Mouse (Mus musculus): ENCODE data around the gene Gabrb2.

The Gabrb2 gene

DNA sequence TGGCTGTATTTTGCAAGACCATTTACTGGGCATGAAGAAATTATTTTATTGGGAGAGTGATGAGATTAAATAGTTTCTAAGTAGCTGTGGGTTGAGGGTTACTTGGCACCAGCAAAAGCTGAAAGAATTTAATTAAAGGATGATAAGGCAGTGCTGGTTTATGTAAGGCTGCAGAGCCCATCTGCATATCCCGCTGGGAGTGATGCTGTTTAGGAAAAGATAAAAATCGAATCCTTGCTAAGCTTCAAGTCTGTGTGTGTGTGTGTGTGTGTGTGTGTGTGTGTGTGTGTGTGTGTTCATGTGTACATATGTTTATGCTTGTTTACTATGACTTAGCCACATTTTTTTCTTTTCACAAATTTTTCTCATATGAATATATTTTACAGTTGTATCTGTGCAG lies 113.0 kb downstream of the Gabrb2 start:
- DNase-seq (ENCODE audit: inconsistent ontology term), result no peak

DNA sequence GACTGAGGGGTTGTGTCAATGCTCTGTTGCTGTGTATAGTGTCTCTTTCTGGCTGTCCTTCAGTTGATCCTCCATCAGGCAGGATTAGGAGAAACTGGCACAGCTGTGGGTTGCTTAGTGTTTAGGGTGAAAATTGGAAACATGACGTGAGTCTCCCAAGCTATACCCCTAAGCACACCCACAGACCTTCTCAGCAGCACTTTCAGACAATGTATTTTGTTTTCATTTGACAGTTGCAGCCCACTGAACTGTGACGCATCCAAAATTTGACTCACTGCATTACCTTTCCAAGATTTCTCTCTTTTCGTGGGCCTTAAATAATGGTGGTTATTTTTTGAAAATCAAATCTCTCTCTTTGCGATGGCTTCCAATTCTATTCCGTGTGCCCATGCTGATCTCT lies 115.7 kb downstream of the Gabrb2 start:
- no peak for DNase-seq (ENCODE audit: inconsistent ontology term)

DNA sequence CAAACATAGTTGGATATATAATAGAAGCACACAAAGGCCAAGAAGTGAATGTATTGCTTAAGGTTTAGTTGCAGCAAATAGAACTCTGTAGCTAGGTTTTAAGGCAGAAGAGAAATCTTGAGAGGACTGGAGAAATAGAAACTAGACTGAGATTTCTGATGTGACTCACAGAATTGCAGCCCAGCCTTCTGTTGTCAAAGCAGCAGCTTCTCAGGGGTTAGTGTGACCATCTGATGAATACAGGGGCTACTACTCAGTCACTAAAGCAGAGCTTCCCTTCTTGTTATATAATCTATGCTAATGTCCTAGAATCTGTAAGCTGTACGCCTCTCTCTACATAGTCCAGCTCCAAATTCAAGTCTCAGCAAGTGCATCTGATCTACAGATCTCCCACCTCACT lies 116.3 kb downstream of the Gabrb2 start:
- no peak for DNase-seq (ENCODE audit: inconsistent ontology term)

DNA sequence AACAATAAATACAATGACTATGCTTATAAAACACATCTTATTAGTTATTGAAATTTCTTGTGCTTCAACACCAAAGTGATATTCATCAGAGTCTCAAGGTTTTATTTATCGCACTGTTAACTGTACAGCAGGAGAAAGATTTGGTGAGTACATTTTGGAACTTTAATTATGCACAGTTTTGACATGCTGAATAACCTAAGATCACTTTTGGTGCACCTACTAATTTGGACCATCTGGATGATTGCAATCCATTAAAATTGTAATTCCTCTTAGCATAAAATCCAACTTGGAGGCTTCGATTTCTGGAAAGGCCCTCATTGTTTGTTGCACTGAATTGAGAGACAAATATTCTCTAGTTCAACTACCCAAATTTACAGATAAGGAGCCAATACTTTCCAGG lies 123.3 kb downstream of the Gabrb2 start:
- no peak for DNase-seq (ENCODE audit: inconsistent ontology term)

DNA sequence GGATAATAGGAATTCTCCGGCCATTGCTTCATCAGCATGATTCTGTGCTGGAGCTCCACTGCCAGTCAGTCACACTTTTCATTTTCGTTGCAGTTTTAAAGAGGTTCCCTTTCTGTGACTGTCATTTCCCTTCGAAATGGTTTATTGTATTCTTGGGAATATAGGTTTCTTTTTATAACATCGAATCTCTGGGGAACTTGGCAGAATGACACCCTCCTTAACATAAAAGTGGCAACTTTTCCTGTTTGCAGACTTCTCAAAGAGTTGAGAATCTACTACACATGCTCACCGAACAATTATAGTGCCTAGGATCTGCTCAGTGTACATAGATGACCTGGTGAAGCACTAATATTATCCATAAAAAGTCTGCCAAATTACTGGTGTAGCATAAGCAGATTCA lies 146.5 kb downstream of the Gabrb2 start:
- no peak for DNase-seq (ENCODE audit: inconsistent ontology term)

DNA sequence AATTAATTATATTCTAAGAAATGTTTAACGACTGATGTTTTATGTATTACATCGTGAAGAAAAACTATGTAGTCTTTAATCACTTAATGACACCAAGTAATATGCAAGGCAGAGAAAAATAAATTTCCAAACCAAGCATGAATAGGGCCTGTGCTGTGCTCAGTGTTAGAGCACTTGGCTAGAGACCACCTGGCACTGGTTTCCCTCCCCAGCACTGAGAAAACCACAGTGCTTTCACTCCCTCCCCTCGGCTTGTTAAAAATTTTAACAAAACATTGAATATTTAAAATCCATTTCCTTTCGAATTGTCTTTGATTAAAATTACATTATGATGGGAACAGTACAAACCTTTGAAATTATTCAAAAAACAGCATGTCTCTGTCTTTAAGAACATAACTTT lies 151.9 kb downstream of the Gabrb2 start:
- no peak for DNase-seq (ENCODE audit: inconsistent ontology term)

DNA sequence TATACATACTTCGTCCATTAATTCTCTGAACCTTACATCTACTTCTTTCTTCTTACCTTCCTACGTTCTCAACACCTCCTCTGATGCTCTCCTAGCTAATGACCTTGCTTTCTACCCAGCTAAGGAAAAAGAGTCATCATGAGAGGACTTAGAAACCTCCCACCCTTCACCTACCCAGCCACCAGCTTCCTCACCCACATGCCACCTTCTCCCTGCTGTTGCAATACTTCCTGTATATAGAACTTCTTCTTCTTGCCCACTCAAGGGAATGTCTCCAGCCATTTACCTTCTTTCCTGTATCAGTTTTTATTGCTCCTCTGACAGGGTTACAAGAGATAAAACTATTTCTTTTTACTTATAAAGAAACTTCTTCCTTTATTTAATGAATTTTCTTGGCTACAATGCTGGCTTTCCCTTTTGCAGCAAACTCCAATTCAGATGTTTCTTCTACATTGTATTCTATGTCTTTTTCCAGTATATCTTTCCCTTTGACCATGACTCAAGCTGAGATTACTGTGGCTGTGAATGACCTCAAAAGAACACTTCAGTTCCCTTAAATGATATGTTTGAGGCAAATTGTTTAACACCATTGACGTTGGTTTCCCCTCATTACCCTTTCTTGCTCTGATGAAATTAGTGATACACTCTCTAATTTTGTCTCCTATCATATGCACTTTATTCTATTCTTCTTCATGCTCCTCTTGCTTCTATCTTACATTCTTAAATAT lies 155.8 kb downstream of the Gabrb2 start:
- no peak for DNase-seq (ENCODE audit: inconsistent ontology term)

DNA sequence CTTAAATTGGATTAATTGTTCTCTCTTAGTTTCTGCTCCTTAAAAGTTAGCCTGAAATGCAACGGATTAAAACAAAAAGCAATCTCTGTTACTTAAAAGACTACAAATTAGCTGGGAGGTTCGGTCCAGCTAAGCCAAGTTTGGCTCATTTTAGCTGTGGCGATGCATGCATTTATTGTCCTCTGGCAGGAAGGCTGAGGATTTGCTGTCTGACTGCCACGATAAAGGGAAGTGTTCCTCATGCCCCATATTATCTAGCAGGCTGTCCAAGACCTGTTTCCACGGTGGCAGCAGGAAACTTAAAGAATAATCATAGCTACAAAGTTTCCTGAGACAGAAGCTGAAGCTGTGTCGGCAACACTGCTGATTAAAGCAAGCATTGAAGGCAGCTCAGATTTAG lies 160.2 kb downstream of the Gabrb2 start:
- no peak for DNase-seq (ENCODE audit: inconsistent ontology term)

DNA sequence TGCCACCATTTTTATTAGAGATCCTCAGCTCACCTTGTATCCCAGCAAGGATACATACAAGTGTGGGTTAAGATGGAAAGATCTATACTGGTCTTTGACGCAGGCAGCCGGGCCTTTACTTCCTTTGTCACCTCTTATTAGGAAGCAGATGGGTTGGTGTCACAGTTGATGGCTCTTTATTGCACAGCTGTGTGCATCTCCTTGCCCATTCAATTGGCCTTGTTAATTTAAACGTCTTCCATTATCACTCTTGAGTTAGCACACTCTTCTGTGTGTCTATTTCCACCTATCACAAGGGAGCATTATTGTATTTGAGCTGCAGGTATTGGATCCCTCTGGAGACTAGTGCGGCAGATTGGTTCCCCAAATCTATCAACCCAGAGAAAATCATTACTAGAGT lies 161.6 kb downstream of the Gabrb2 start:
- no peak for DNase-seq (ENCODE audit: inconsistent ontology term)

DNA sequence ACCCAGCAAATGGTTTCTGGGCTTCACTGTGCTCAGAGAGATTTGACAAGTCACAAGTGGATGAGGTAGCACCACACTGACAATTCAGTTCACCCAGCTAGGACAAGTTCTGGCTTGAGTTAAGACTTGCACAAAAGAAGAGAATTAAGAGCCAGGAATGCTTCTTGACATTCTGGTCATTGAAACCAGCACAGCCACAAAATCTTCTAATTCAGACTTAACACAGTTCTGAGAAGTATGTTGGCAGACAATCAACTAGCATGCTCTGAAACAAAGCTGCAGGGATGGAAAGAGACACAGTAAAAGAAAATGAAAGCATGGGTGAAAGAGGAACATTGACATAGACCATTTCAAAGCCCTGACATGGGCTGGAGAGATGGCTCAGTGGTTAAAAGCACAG lies 162.2 kb downstream of the Gabrb2 start:
- peak; percentile 76 for DNase-seq (ENCODE audit: inconsistent ontology term)

DNA sequence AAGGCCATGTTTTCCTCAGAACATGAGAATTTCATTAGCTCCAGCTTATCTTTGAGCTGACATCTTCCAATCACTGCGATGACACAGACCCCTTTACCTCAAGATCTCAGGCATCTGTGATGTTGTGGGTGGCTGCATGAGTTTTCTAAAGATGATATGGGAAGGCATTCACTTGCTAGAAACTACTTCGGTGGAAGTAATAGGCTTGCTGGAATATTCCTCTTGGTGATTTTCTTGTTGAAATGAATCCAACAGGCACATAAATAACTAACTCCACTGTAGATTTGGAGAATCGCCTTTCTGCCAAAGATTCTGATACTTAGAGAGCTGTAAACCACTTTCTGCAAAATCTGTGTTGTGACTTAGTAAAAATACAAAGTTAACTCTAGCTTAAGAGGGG lies 172.9 kb downstream of the Gabrb2 start:
- DNase-seq (ENCODE audit: inconsistent ontology term), result no peak

DNA sequence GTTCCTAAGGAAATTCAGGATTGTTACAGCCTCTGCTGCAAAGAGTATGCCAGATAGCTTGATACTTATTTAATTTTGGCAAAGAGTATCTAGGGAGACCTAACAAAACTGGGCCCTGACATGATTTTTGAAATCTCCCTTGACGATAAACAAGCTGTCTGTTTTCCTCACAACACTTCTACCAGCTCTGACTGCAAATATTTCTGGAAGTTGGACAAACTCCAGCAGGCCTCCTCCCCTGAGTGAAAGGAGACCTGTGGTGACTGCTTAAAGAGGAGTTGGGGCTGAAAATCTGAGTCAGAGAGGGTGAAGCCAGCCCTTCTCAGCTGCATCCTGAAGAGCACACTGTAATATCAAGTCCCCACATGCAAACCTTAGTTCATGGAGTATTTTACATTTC lies 186.7 kb downstream of the Gabrb2 start:
- DNase-seq (ENCODE audit: inconsistent ontology term), result peak; percentile 81

DNA sequence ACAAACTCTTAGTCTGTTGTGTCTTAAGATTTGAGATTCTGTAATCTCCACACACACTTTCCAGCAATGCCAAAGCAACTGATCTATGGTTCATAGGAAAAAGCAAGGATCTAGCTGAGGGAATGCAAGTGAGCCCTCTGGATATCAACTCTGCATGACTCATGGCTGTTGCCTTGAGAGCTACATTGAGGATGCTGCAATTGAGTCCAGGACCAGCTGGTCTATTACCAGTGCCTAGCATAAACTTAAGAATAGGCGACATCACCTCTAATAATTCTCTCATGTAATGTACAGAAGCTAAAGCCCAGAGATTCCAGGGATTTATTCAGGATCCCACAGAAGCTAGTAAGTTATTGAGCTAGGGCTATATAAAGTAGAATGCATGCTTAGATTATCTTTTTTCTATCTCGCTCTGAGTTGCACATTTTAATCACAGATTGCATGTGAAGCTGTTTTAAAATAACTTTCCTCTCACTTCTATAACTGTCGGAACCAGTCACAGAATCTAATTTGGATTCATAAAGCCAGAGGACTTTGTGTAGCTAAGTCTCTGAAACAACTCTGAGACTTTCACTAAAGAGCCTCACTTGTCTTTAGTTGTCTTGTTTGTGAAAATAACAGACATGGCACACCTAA lies 189.7 kb downstream of the Gabrb2 start:
- no peak for DNase-seq (ENCODE audit: inconsistent ontology term)

DNA sequence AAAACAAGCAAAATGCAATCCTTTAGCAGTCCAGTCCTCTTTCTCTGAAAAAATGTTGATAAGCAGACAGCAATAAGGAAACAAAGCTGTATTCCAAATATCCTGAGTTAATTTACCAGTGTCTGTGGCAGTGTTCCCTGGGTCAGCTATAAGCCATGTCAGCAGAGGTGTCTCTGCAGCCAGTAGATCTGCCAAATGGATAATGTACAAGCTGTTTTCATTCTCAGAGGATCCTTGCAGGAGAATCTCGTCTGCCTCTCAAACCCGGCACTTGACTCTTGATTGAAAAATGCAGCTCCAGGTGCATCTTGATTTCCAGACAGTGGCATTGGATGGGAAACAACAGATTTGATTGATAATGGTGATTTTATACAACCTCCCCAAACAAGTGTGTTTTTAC lies 198.6 kb downstream of the Gabrb2 start:
- DNase-seq (ENCODE audit: inconsistent ontology term), result no peak

DNA sequence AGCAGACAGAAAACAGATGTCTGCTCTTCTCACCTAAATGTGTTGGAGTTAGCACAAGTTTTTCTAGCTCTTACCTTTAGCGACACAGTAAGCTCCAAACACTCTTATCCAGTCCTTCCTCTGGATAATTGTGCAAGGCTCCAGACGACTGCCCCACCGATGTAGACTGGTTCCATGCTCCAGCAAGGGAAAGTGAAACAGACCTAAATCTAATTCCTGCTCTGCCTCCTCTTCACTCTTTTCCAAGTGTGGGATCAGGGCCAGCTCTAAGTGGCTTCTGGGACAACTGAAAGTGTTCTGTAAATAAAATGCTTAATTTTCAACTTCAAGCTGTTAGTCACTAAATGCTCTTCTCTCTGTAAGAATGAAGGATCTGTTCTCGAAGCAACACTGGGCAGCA lies 201.6 kb downstream of the Gabrb2 start:
- no peak for DNase-seq (ENCODE audit: inconsistent ontology term)

DNA sequence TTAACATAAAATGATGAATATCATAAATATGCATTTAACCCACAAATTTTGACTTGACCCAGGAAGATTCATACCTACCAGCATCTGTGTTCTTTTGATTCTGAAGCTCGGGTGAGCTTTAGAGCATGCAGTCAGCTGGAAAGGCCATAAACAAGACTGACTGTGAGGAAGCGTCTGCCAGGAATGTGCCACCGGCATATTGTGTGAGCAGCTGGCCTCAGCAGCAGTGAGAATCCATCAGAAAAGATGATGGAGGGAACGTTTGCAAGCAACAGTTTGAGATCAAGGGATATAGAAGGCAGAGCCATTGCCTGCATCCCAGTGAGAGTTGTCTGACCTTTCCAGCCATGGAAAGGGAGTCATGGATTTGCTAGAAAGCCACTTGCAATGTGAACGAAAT lies 230.6 kb downstream of the Gabrb2 start:
- no peak for DNase-seq (ENCODE audit: inconsistent ontology term)

DNA sequence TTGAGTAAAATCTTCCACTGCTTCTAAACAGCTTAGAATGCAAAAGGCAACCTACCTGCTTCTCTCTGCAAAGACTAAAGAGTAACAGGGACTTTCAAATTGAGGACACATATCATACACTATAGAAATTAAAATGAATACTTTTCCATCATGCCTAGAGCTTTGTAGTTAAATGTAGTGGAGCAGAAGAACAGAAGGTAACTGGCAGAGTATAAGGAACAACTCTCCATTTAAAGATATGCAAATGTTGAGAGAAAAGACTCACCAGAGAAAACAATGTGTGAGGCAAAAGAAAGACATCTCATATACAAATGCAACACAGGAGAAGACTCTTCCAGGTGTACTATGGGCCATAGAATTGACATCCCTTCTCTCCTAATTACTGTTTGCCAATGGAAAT lies 232.0 kb downstream of the Gabrb2 start:
- no peak for DNase-seq (ENCODE audit: inconsistent ontology term)

DNA sequence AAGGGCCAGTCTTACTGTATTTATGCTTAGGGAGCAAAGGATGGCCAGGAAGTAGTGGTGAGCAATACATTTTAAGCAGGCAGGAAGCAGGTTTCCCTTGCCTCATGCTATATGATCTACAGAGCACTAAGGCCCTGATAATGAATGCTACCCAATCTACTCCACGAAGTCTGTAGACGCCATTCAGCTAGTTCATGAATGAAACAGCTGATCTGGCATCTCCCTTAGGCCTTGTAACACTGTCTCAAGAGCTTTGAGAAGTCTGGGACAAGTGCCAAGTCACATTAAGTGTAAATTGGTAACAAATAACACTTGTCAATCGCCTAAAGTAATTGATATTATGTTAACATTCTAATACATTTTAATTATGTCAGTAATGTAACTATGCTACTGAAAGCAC lies 234.6 kb downstream of the Gabrb2 start:
- DNase-seq (ENCODE audit: inconsistent ontology term), result no peak

DNA sequence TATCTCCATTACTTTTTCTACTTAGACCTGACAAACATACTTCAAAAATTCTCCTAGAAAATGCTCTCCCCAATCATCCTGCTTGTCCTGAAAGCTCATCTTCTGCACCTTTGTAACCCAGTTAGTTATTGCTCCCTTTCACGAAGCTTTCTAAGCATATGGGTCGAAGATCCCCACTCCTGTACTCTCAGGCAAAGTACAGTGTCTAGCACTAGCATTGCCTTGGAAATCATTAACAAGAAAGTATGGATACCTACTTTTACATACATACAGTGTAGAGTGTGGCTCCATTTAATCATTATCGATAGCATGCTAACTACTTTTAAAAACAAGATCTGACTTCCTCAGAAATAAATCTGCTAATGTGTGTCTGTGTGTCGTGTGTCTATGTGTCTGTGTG lies 249.1 kb downstream of the Gabrb2 start:
- DNase-seq (ENCODE audit: inconsistent ontology term), result no peak

Data from Muller cell, postnatal 12 days (primary cell).